Comparison of ENCODE assay signal across 16 mouse cellular contexts in genomic region chr5:66458851-66459250, GRCm38 (mm10).
DNase-seq lines count a peak whose midpoint lies in the region; ATAC-seq and TF ChIP-seq lines count a peak whose summit lies in the region.
"Had no signal": no experiment of that assay in that cellular context is flagged by ENCODE, and none has a peak within 500 bp of the region (broad histone marks: within the 10 kb centered on the region; RNA-seq: fewer than 3 reads in every experiment).

No protein-coding gene starts in this region.

- TF ChIP-seq CTCF in heart, adult 2 months (IDR thresholded peaks at IDR 0.05) = no peak
- TF ChIP-seq CTCF in lung, postnatal 0 days (IDR thresholded peaks at IDR 0.05) = no peak

- peaks cover 5% of the 10 kb centered on the region; the same call in 1 of the 2 replicates for H3K79me2 ChIP-seq in heart, adult 2 months (replicated peaks; ENCODE audit: control insufficient read depth, insufficient read depth, low read length)

- TF ChIP-seq POLR2A in heart, adult 2 months (IDR thresholded peaks at IDR 0.05; ENCODE audit: insufficient read depth, low read depth, low read length) = no peak

- H3K4me3 ChIP-seq in heart, adult 2 months = no peak overlapping the region
- no peak overlapping the region for H3K4me3 ChIP-seq in lung, postnatal 0 days (ENCODE audit: low read depth, low read length)
- no peak overlapping the region for H3K4me3 ChIP-seq in kidney, embryonic 15.5 days (replicated peaks)
- no peak overlapping the region for H3K4me3 ChIP-seq in liver, embryonic 13.5 days (replicated peaks)
- H3K4me3 ChIP-seq: forebrain, embryonic 13.5 days; heart, embryonic 15.5 days; hindbrain, embryonic 10.5 days; midbrain, embryonic 10.5 days had no signal

- intact Hi-C loops in heart, adult 2 months (cut with DNase I) = no loop called here

- H3K4me2 ChIP-seq in lung, postnatal 0 days (replicated peaks; ENCODE audit: low read depth, low read length) = no peak overlapping the region
- no peak overlapping the region for H3K4me2 ChIP-seq in kidney, embryonic 15.5 days
- no peak overlapping the region for H3K4me2 ChIP-seq in liver, embryonic 13.5 days
- H3K4me2 ChIP-seq: forebrain, embryonic 13.5 days; heart, embryonic 15.5 days had no signal

- H3K4me1 ChIP-seq in heart, adult 2 months (ENCODE audit: control insufficient read depth, insufficient read depth, low read length) = peaks cover 18% of the 10 kb centered on the region
- H3K4me1 ChIP-seq in lung, postnatal 0 days (ENCODE audit: insufficient read depth, low read depth, low read length) = no peaks in the 10 kb centered on the region
- H3K4me1 ChIP-seq in kidney, embryonic 15.5 days = peaks cover 17% of the 10 kb centered on the region; the same call in 1 of the 2 replicates
- no peaks in the 10 kb centered on the region; the same call in 1 of the 2 replicates for H3K4me1 ChIP-seq in liver, embryonic 13.5 days (replicated peaks)
- H3K4me1 ChIP-seq: heart, embryonic 15.5 days; hindbrain, embryonic 10.5 days had no signal

- H3K9ac ChIP-seq in heart, adult 2 months (ENCODE audit: low read depth, low read length) = no peak overlapping the region
- H3K9ac ChIP-seq in lung, postnatal 0 days (replicated peaks; ENCODE audit: low read depth) = no peak overlapping the region
- H3K9ac ChIP-seq in kidney, embryonic 15.5 days = no peak overlapping the region
- no peak overlapping the region for H3K9ac ChIP-seq in liver, embryonic 13.5 days
- H3K9ac ChIP-seq: forebrain, embryonic 13.5 days; heart, embryonic 15.5 days had no signal

- H3K27me3 ChIP-seq in heart, adult 2 months (ENCODE audit: control insufficient read depth, insufficient read depth, low read length) = no peaks in the 10 kb centered on the region
- H3K27me3 ChIP-seq in lung, postnatal 0 days (replicated peaks; ENCODE audit: insufficient read depth, low read length) = no peaks in the 10 kb centered on the region
- no peaks in the 10 kb centered on the region for H3K27me3 ChIP-seq in kidney, embryonic 15.5 days
- H3K27me3 ChIP-seq in liver, embryonic 13.5 days = no peaks in the 10 kb centered on the region
- H3K27me3 ChIP-seq: forebrain, embryonic 13.5 days; heart, embryonic 15.5 days had no signal

- no peak for ATAC-seq in lung, postnatal 0 days
- ATAC-seq in kidney, embryonic 15.5 days (replicated peaks; ENCODE audit: low FRiP score) = no peak
- peak; percentile 50; the same call in 1 of the 2 replicates for ATAC-seq in liver, embryonic 13.5 days (ENCODE audit: low read depth)
- ATAC-seq: forebrain, embryonic 13.5 days had no signal

- peak overlapping the region; percentile 49; the same call in 1 of the 2 replicates for H3K27ac ChIP-seq in heart, adult 2 months
- H3K27ac ChIP-seq in lung, postnatal 0 days (ENCODE audit: low read length) = no peak overlapping the region
- H3K27ac ChIP-seq in kidney, embryonic 15.5 days = 0 out of 2 replicates have a peak overlapping the region, but pooled peaks have one; percentile 27
- H3K27ac ChIP-seq in liver, embryonic 13.5 days = no peak overlapping the region
- H3K27ac ChIP-seq: forebrain, embryonic 13.5 days; heart, embryonic 15.5 days; hindbrain, embryonic 10.5 days; midbrain, embryonic 10.5 days; stomach, postnatal 0 days had no signal

- DNase-seq in heart, adult 2 months = no peak
- no peak for DNase-seq in heart, adult 8-10 months (ENCODE audit: low spot score)
- DNase-seq in lung, postnatal 0 days (ENCODE audit: low spot score) = no peak
- DNase-seq in lung, postnatal 14 days = no peak
- no peak for DNase-seq in liver, embryonic 13.5 days
- DNase-seq in cerebellum, postnatal 4 days (ENCODE audit: low spot score in 2 of 2) = no peak
- no peak for DNase-seq in cerebellum, adult 18-20 months
- DNase-seq: B cell, adult 2 months; cerebellum, adult 9-11 months; right cerebral cortex, postnatal 25 days had no signal

- no peaks in the 10 kb centered on the region for H3K9me3 ChIP-seq in lung, postnatal 0 days (ENCODE audit: low read length)
- no peaks in the 10 kb centered on the region for H3K9me3 ChIP-seq in kidney, embryonic 15.5 days (replicated peaks)
- H3K9me3 ChIP-seq in liver, embryonic 13.5 days (replicated peaks) = no peaks in the 10 kb centered on the region
- H3K9me3 ChIP-seq: forebrain, embryonic 13.5 days; heart, embryonic 15.5 days; hindbrain, embryonic 10.5 days; midbrain, embryonic 10.5 days had no signal

- TF ChIP-seq EP300 in heart, adult 2 months (IDR thresholded peaks at IDR 0.05; ENCODE audit: insufficient read depth, low read depth, low read length) = no peak
- TF ChIP-seq EP300 in lung, postnatal 0 days (IDR thresholded peaks at IDR 0.05) = 0 out of 2 replicates have a peak, but pooled peaks have one; percentile 13

- peaks cover 17% of the 10 kb centered on the region for H3K36me3 ChIP-seq in heart, adult 2 months (ENCODE audit: control insufficient read depth, insufficient read depth, low read length)
- no peaks in the 10 kb centered on the region; the same call in 1 of the 2 replicates for H3K36me3 ChIP-seq in lung, postnatal 0 days (ENCODE audit: insufficient read depth, low read length)
- H3K36me3 ChIP-seq in kidney, embryonic 15.5 days = peaks cover 10% of the 10 kb centered on the region
- no peaks in the 10 kb centered on the region for H3K36me3 ChIP-seq in liver, embryonic 13.5 days
- H3K36me3 ChIP-seq: heart, embryonic 15.5 days had no signal

- WGBS in heart, adult 2 months = 48% methylated on average over 5 of the region's 5 CpGs
- WGBS in lung, postnatal 0 days = 51% methylated on average over 5 of the region's 5 CpGs
- WGBS in kidney, embryonic 15.5 days = 78% methylated on average over 5 of the region's 5 CpGs
- 34% methylated on average over 5 of the region's 5 CpGs for WGBS in liver, embryonic 13.5 days (ENCODE audit: insufficient replicate concordance)

Comparison
In these comparisons a context has a peak if more than half of its experiments do, and no peak if none do; other contexts are left out.
1. H3K27ac ChIP-seq: peak in heart, adult 2 months (single experiment) and kidney, embryonic 15.5 days (single experiment); none in lung, postnatal 0 days (single experiment) and liver, embryonic 13.5 days (single experiment).